Mouse (Mus musculus) forebrain, embryonic 13.5 days (tissue): ENCODE results near the gene Tmem129. TPM values are rescaled to one million over a fixed set of nuclear protein-coding genes. Genes with fewer than 3 reads are reported as not detected.

Experiments
- ATAC-seq: fragments of 200-750 bp; cut with Nextera tagmentation; 2 replicates; pipeline ENCODE4 v1.8.0; 2017
- H3K27ac ChIP-seq: fragments of 300-500 bp; sonication (generic); 2 replicates; pipeline ENCODE4 v1.5.1; 2015; ENCODE audit warnings: inconsistent platforms, mild to moderate bottlenecking, moderate library complexity
- H3K27me3 ChIP-seq: fragments of 300-500 bp; sonication (generic); 2 replicates; pipeline ENCODE4 v1.6.1; 2015; ENCODE audit warnings: mild to moderate bottlenecking, inconsistent platforms
- H3K36me3 ChIP-seq: fragments of 300-500 bp; sonication (generic); 2 replicates; pipeline ENCODE4 v1.6.1; 2015; ENCODE audit warnings: mild to moderate bottlenecking, inconsistent platforms; ENCODE audit not compliant: poor library complexity, severe bottlenecking
- H3K4me1 ChIP-seq: fragments of 300-500 bp; sonication (generic); 2 replicates; pipeline ENCODE4 v1.6.1; 2015; ENCODE audit warnings: inconsistent platforms
- H3K4me2 ChIP-seq: fragments of 300-500 bp; sonication (generic); 2 replicates; pipeline ENCODE4 v1.6.1; 2015; ENCODE audit warnings: inconsistent platforms, mild to moderate bottlenecking, moderate library complexity
- H3K4me3 ChIP-seq: fragments of 300-500 bp; sonication (generic); 2 replicates; pipeline ENCODE4 v1.5.1; 2015; ENCODE audit warnings: mild to moderate bottlenecking, inconsistent platforms
- H3K9ac ChIP-seq: fragments of 300-500 bp; sonication (generic); 2 replicates; pipeline ENCODE4 v1.6.1; 2015; ENCODE audit warnings: mild to moderate bottlenecking, inconsistent platforms
- H3K9me3 ChIP-seq: fragments of 300-500 bp; sonication (generic); replicated peaks from 2 replicates; pipeline ENCODE4 v1.6.1; 2016; ENCODE audit warnings: inconsistent platforms
- WGBS: fragments of 180-500 bp; shearing (Covaris S2); methylation state at CpG from one replicate; pipeline ENCODE4 v1.1.7; 2015; 5-methylcytosine and 5-hydroxymethylcytosine counted together
- polyA plus RNA-seq: library from polyadenylated mRNA; unstranded; fragments of >200 nt; fragmentation: Nextera tagmentation; extraction: Ambion mirVana; gene quantifications from 2 replicates; pipeline ENCODE4 v1.2.1, GENCODE M21; 2015

The Tmem129 gene
- polyA plus RNA-seq, 1 experiment from 2014 or later: 33.0 TPM

- H3K4me2 ChIP-seq: no peak overlapping the region
- ATAC-seq: no peak
- peaks cover 53% of the 10 kb centered on the region for H3K4me1 ChIP-seq
- 93% methylated on average over 10 of the region's 10 CpGs for WGBS
- H3K27me3 ChIP-seq: no peaks in the 10 kb centered on the region
- peak overlapping the region; percentile 83 for H3K9ac ChIP-seq
- H3K36me3 ChIP-seq: peaks cover 27% of the 10 kb centered on the region
- H3K9me3 ChIP-seq: no peaks in the 10 kb centered on the region
- H3K4me3 ChIP-seq: 0 out of 2 replicates have a peak overlapping the region, but pooled peaks have one; percentile 0
- no peak overlapping the region for H3K27ac ChIP-seq
Observed at GRCm38 (mm10) chr5:33655251-33655840, 2.9 kb downstream of the Tmem129 start.

GRCm38 (mm10) chr5:33654424-33654823 lies 3.8 kb downstream of the Tmem129 start:
- peaks cover 52% of the 10 kb centered on the region for H3K4me1 ChIP-seq
- H3K27me3 ChIP-seq: no peaks in the 10 kb centered on the region
- H3K27ac ChIP-seq: no peak overlapping the region
- H3K9me3 ChIP-seq: no peaks in the 10 kb centered on the region
- no peak for ATAC-seq
- peaks cover 35% of the 10 kb centered on the region for H3K36me3 ChIP-seq
- no peak overlapping the region for H3K9ac ChIP-seq
- H3K4me2 ChIP-seq: no peak overlapping the region
- no peak overlapping the region for H3K4me3 ChIP-seq
- WGBS: 93% methylated on average over 13 of the region's 13 CpGs

- Histone ChIP-seq H3K9ac (peak overlapping the region; percentile 58), H3K4me3 (peak overlapping the region; percentile 86), H3K9me3 (no peaks in the 10 kb centered on the region), H3K27me3 (no peaks in the 10 kb centered on the region), H3K27ac (peak overlapping the region; percentile 97), H3K4me2 (peak overlapping the region; percentile 75), H3K36me3 (peaks cover 47% of the 10 kb centered on the region), H3K4me1 (peaks cover 43% of the 10 kb centered on the region)
- 2% methylated on average over 9 of the region's 9 CpGs for WGBS
- peak; percentile 43 for ATAC-seq
Observed at GRCm38 (mm10) chr5:33652783-33653173, 5.4 kb downstream of the Tmem129 start.

GRCm38 (mm10) chr5:33651921-33652782 lies 6.1 kb downstream of the Tmem129 start, which contains the start of gene Slbp:
Gene Slbp (minus strand): TSS chr5:33652574.
- H3K9me3 ChIP-seq: no peaks in the 10 kb centered on the region
- H3K27me3 ChIP-seq: no peaks in the 10 kb centered on the region
- H3K4me3 ChIP-seq: peak within 1 kb of the TSS; percentile 86
- peak within 1 kb of the TSS; percentile 75 for H3K4me2 ChIP-seq
- peak within 1 kb of the TSS; percentile 97 for H3K27ac ChIP-seq
- peaks cover 54% of the 10 kb centered on the region for H3K36me3 ChIP-seq
- peaks cover 41% of the 10 kb centered on the region for H3K4me1 ChIP-seq
- under 1% methylated on average over 82 of the region's 82 CpGs for WGBS
- peak within 1 kb of the TSS; percentile 86 for H3K9ac ChIP-seq
- ATAC-seq: peak; percentile 97

DNA sequence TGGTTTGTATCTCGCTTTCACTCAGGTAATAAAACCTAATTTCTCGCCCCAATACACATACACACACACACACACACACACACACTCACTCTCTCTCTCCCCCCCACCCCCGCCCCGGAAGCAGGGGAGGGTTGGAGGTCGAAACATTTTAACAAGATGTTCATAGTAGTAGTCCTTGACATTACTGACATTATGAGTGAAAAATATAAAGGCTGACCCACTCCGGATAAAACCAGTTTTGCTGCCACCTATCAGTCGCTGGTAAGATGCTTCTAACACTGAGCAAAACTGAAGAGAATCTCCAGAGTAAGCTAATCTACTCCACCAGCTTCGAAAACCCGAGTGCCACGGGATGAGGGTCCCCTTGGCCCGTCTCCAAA lies 6.7 kb downstream of the Tmem129 start:
- peak overlapping the region; percentile 86 for H3K9ac ChIP-seq
- peak; percentile 0; the same call in 1 of the 2 replicates for ATAC-seq
- H3K27me3 ChIP-seq: no peaks in the 10 kb centered on the region
- H3K9me3 ChIP-seq: no peaks in the 10 kb centered on the region
- H3K4me1 ChIP-seq: peaks cover 35% of the 10 kb centered on the region
- WGBS: 0% methylated on average over 11 of the region's 11 CpGs
- peaks cover 60% of the 10 kb centered on the region for H3K36me3 ChIP-seq
- peak overlapping the region; percentile 86 for H3K4me3 ChIP-seq
- peak overlapping the region; percentile 97 for H3K27ac ChIP-seq
- H3K4me2 ChIP-seq: peak overlapping the region; percentile 75

DNA sequence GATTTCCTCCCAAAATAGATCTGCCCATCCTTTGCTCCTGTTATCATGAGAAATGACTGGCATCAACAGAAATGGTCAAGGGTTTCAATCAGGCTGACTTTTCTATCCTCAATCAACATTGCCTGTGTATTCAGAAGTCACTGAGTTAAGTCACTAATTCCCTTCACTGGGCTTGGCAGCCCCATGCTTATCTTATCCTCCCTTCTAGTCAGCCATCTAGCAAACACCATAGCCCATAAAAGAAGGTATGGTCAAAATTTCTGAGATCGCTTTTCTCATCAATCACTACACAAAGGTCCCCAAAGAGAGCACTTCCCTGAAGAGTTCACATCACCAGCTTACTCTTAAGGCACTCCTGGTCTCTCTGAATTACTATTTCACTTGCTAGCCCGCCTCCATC lies 7.2 kb downstream of the Tmem129 start:
- 10% methylated on average over 2 of the region's 2 CpGs for WGBS
- no peak for ATAC-seq
- no peaks in the 10 kb centered on the region for H3K27me3 ChIP-seq
- H3K4me2 ChIP-seq: peak overlapping the region; percentile 75
- peak overlapping the region; percentile 97 for H3K27ac ChIP-seq
- no peaks in the 10 kb centered on the region for H3K9me3 ChIP-seq
- H3K36me3 ChIP-seq: peaks cover 65% of the 10 kb centered on the region
- peak overlapping the region; percentile 86 for H3K4me3 ChIP-seq
- peaks cover 30% of the 10 kb centered on the region for H3K4me1 ChIP-seq
- peak overlapping the region; percentile 86 for H3K9ac ChIP-seq

DNA sequence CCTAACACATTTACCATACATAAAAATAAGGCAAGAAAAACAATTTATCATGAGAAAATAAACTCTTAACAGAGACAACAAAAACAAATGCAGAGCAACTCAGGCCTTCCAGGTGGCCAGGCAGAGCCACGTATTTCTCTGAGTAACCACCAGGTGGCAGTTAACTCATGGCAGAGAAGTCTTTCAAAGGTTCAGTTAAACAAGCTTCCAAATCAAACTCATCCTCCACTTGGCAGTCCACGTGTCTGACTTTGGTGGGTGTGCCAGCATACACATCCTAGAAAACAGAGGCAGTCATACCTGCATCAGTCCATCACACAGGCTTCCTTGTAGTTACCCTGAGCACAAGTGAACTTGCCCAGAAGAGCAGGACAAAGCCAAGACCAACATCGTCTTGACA lies 17.6 kb downstream of the Tmem129 start:
- Histone ChIP-seq H3K9me3 (no peaks in the 10 kb centered on the region), H3K4me2 (no peak overlapping the region), H3K27ac (no peak overlapping the region), H3K36me3 (peaks cover 78% of the 10 kb centered on the region), H3K4me3 (no peak overlapping the region), H3K27me3 (no peaks in the 10 kb centered on the region), H3K9ac (no peak overlapping the region), H3K4me1 (no peaks in the 10 kb centered on the region)
- 40% methylated on average over 3 of the region's 3 CpGs for WGBS
- ATAC-seq: no peak

DNA sequence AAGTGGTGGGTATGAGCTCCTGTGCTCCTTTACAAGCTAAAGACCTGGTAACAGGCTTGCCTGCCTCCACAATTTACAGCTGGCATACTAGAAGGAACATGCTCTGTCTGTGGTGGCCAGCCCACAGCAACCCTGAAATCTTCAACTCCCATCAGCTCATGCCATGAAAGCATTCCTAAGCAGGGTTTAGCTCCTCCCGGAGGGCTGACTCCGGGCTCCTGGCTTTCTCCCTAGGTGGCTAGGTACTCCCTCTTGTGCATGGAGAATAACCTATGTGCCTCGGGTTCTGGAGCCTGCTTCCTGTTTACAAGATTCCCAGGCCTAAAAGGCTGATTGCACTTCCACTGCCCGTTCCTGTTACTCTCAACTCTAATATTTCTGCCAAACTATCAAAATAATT lies 19.4 kb downstream of the Tmem129 start:
- ATAC-seq: no peak
- Histone ChIP-seq H3K27ac (no peak overlapping the region), H3K36me3 (peaks cover 68% of the 10 kb centered on the region), H3K4me3 (no peak overlapping the region), H3K4me2 (no peak overlapping the region), H3K9ac (no peak overlapping the region), H3K4me1 (no peaks in the 10 kb centered on the region), H3K9me3 (no peaks in the 10 kb centered on the region), H3K27me3 (no peaks in the 10 kb centered on the region)
- WGBS: 83% methylated on average over 4 of the region's 4 CpGs

- no peak for ATAC-seq
- H3K4me1 ChIP-seq: no peaks in the 10 kb centered on the region
- no peaks in the 10 kb centered on the region for H3K27me3 ChIP-seq
- no peak overlapping the region for H3K9ac ChIP-seq
- H3K9me3 ChIP-seq: no peaks in the 10 kb centered on the region
- peaks cover 58% of the 10 kb centered on the region for H3K36me3 ChIP-seq
- no peak overlapping the region for H3K27ac ChIP-seq
- no peak overlapping the region for H3K4me3 ChIP-seq
- 82% methylated on average over 3 of the region's 3 CpGs for WGBS
- H3K4me2 ChIP-seq: no peak overlapping the region
Observed at GRCm38 (mm10) chr5:33637606-33638350, 20.4 kb downstream of the Tmem129 start.

DNA sequence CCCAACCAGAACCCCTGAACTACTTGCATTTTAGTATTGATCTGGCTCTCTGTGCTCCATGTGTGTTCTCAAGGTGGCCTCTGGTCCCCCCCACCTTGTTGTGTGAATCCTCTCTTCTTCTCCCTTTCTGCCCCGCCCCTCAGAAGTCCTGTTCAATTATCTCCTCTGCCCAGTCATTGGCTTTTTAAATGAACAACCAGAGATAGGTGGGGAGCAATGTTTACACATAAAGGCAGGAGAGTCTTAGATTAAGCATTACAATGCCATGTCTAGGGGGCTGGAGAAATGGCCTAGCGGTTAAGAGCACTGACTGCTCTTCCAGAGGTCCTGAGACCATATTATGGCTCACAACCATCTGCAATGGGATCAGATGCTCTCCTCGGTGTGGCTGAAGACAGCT lies 22.9 kb downstream of the Tmem129 start:
- Histone ChIP-seq H3K27ac (no peak overlapping the region), H3K27me3 (no peaks in the 10 kb centered on the region), H3K4me3 (no peak overlapping the region), H3K9me3 (no peaks in the 10 kb centered on the region), H3K4me2 (no peak overlapping the region), H3K9ac (no peak overlapping the region), H3K36me3 (peaks cover 37% of the 10 kb centered on the region), H3K4me1 (peaks cover 3% of the 10 kb centered on the region)
- no peak for ATAC-seq
- WGBS: 83% methylated on average over 3 of the region's 3 CpGs

GRCm38 (mm10) chr5:33632526-33632925 lies 25.7 kb downstream of the Tmem129 start:
- Histone ChIP-seq H3K4me1 (peaks cover 22% of the 10 kb centered on the region), H3K4me3 (no peak overlapping the region), H3K9me3 (no peaks in the 10 kb centered on the region), H3K4me2 (no peak overlapping the region), H3K27me3 (no peaks in the 10 kb centered on the region), H3K27ac (no peak overlapping the region), H3K9ac (no peak overlapping the region), H3K36me3 (peaks cover 14% of the 10 kb centered on the region)
- 86% methylated on average over 1 of the region's 1 CpGs for WGBS
- no peak for ATAC-seq

GRCm38 (mm10) chr5:33630615-33631014 lies 27.6 kb downstream of the Tmem129 start:
- Histone ChIP-seq H3K36me3 (0 out of 2 replicates have a peak, but pooled peaks cover 4% of the 10 kb centered on the region), H3K27me3 (no peaks in the 10 kb centered on the region), H3K9me3 (no peaks in the 10 kb centered on the region), H3K27ac (no peak overlapping the region), H3K4me2 (peak overlapping the region; percentile 70), H3K4me1 (peaks cover 22% of the 10 kb centered on the region), H3K9ac (no peak overlapping the region), H3K4me3 (peak overlapping the region; percentile 79)
- 83% methylated on average over 4 of the region's 4 CpGs for WGBS
- ATAC-seq: no peak
